ENCODE assay signal across 8 mouse cellular contexts in genomic region chr13:73603522-73604155, GRCm38 (mm10). TPM values are rescaled to one million over a fixed set of nuclear protein-coding genes. Genes with fewer than 3 reads are reported as not detected.
DNase-seq lines count a peak whose midpoint lies in the region; ATAC-seq and TF ChIP-seq lines count a peak whose summit lies in the region.

Gene Clptm1l, plus strand, starts transcription at chr13:73604006.

- TF ChIP-seq EP300 in heart, postnatal 0 days (IDR thresholded peaks at IDR 0.05; ENCODE audit: low read depth), result no peak

- H3K4me1 ChIP-seq in E14TG2a.4 (replicated peaks; ENCODE audit: low read depth, low read length), result peaks cover 23% of the 10 kb centered on the region
- H3K4me1 ChIP-seq in forebrain, embryonic 12.5 days, result peaks cover 21% of the 10 kb centered on the region
- H3K4me1 ChIP-seq in heart, postnatal 0 days (ENCODE audit: control insufficient read depth, insufficient read depth), result peaks cover 17% of the 10 kb centered on the region
- H3K4me1 ChIP-seq in liver, embryonic 16.5 days (ENCODE audit: control insufficient read depth, low read depth, low read length), result peaks cover 13% of the 10 kb centered on the region
- H3K4me1 ChIP-seq in neural tube, embryonic 13.5 days (replicated peaks), result peaks cover 27% of the 10 kb centered on the region
- peaks cover 6% of the 10 kb centered on the region for H3K4me1 ChIP-seq in testis, adult 2 months (ENCODE audit: control insufficient read depth, insufficient read depth, low read length)

- under 1% methylated on average over 53 of the region's 53 CpGs for WGBS in forebrain, embryonic 12.5 days
- WGBS in heart, postnatal 0 days, result under 1% methylated on average over 53 of the region's 53 CpGs
- under 1% methylated on average over 50 of the region's 53 CpGs for WGBS in liver, embryonic 16.5 days (ENCODE audit: insufficient replicate concordance)
- under 1% methylated on average over 51 of the region's 53 CpGs for WGBS in neural tube, embryonic 13.5 days

- no peaks in the 10 kb centered on the region for H3K27me3 ChIP-seq in E14TG2a.4 (ENCODE audit: insufficient read depth, low read length)
- no peaks in the 10 kb centered on the region for H3K27me3 ChIP-seq in forebrain, embryonic 12.5 days
- 0 out of 2 replicates have a peak, but pooled peaks cover 2% of the 10 kb centered on the region for H3K27me3 ChIP-seq in heart, postnatal 0 days (ENCODE audit: control insufficient read depth, insufficient read depth, low read length)
- H3K27me3 ChIP-seq in liver, embryonic 16.5 days (ENCODE audit: control insufficient read depth, insufficient read depth, low read depth, low read length), result no peaks in the 10 kb centered on the region
- no peaks in the 10 kb centered on the region for H3K27me3 ChIP-seq in neural tube, embryonic 13.5 days
- no peaks in the 10 kb centered on the region for H3K27me3 ChIP-seq in testis, adult 2 months (ENCODE audit: control insufficient read depth, insufficient read depth, low read length)

- DNase-seq in c-Kit-positive CD71-positive TER-119-positive erythroid progenitor cells, embryonic 14.5 days (ENCODE audit: low spot score), result peak; percentile 89
- peak; percentile 95 for DNase-seq in heart, postnatal 0 days (ENCODE audit: low spot score)
- peak; percentile 98 to 99 for DNase-seq in kidney, postnatal 4 days

- ATAC-seq in forebrain, embryonic 12.5 days (ENCODE audit: low FRiP score), result peak; percentile 98
- ATAC-seq in heart, postnatal 0 days (ENCODE audit: insufficient read depth, low read depth), result peak; percentile 99
- peak; percentile 99 for ATAC-seq in liver, embryonic 16.5 days (ENCODE audit: low read depth)
- ATAC-seq in neural tube, embryonic 13.5 days (ENCODE audit: low read depth), result peak; percentile 98

- TF ChIP-seq CTCF in E14TG2a.4 (conservative IDR thresholded peaks at IDR 0.05; ENCODE audit: low read length), result no peak
- no peak for TF ChIP-seq CTCF in heart, postnatal 0 days (IDR thresholded peaks at IDR 0.05; ENCODE audit: low read depth)
- no peak for TF ChIP-seq CTCF in testis, adult 2 months (IDR thresholded peaks at IDR 0.05; ENCODE audit: control insufficient read depth, insufficient read depth, insufficient replicate concordance, low read depth, low read length)

- no peaks in the 10 kb centered on the region for H3K9me3 ChIP-seq in E14TG2a.4 (ENCODE audit: low read length)
- no peaks in the 10 kb centered on the region for H3K9me3 ChIP-seq in forebrain, embryonic 12.5 days
- H3K9me3 ChIP-seq in heart, postnatal 0 days (replicated peaks; ENCODE audit: control insufficient read depth, low read length), result no peaks in the 10 kb centered on the region
- H3K9me3 ChIP-seq in liver, embryonic 16.5 days (replicated peaks; ENCODE audit: control insufficient read depth, low read length), result no peaks in the 10 kb centered on the region
- no peaks in the 10 kb centered on the region for H3K9me3 ChIP-seq in neural tube, embryonic 13.5 days

- TF ChIP-seq POLR2A in testis, adult 2 months (IDR thresholded peaks at IDR 0.05; ENCODE audit: control insufficient read depth, low read depth, low read length), result peak; percentile 78

- H3K27ac ChIP-seq in forebrain, embryonic 12.5 days, result peak within 1 kb of the TSS; percentile 66
- H3K27ac ChIP-seq in heart, postnatal 0 days (ENCODE audit: low read depth), result peak within 1 kb of the TSS; percentile 86
- H3K27ac ChIP-seq in liver, embryonic 16.5 days (ENCODE audit: low read length), result peak within 1 kb of the TSS; percentile 78
- peak within 1 kb of the TSS; percentile 82 for H3K27ac ChIP-seq in neural tube, embryonic 13.5 days (replicated peaks)
- H3K27ac ChIP-seq in testis, adult 2 months (ENCODE audit: control insufficient read depth, insufficient read depth, low read depth, low read length), result peak within 1 kb of the TSS; percentile 46

- peaks cover 37% of the 10 kb centered on the region for H3K36me3 ChIP-seq in E14TG2a.4 (ENCODE audit: insufficient read depth, low read length)
- H3K36me3 ChIP-seq in forebrain, embryonic 12.5 days (replicated peaks), result peaks cover 27% of the 10 kb centered on the region
- H3K36me3 ChIP-seq in heart, postnatal 0 days (replicated peaks; ENCODE audit: control insufficient read depth, insufficient read depth, low read length), result peaks cover 25% of the 10 kb centered on the region
- peaks cover 8% of the 10 kb centered on the region for H3K36me3 ChIP-seq in liver, embryonic 16.5 days (ENCODE audit: control insufficient read depth, insufficient read depth)
- peaks cover 31% of the 10 kb centered on the region for H3K36me3 ChIP-seq in neural tube, embryonic 13.5 days
- H3K36me3 ChIP-seq in testis, adult 2 months (ENCODE audit: control insufficient read depth, insufficient read depth, low read length), result no peaks in the 10 kb centered on the region; the same call in 1 of the 2 replicates

- H3K4me2 ChIP-seq in forebrain, embryonic 12.5 days, result peak within 1 kb of the TSS; percentile 94
- peak within 1 kb of the TSS; percentile 98 for H3K4me2 ChIP-seq in heart, postnatal 0 days (ENCODE audit: low read depth, low read length)
- peak within 1 kb of the TSS; percentile 93 for H3K4me2 ChIP-seq in liver, embryonic 16.5 days (ENCODE audit: low read depth, low read length)
- H3K4me2 ChIP-seq in neural tube, embryonic 13.5 days, result peak within 1 kb of the TSS; percentile 98

- peak within 1 kb of the TSS; percentile 94 for H3K4me3 ChIP-seq in E14TG2a.4 (replicated peaks; ENCODE audit: low read length)
- peak within 1 kb of the TSS; percentile 93 for H3K4me3 ChIP-seq in forebrain, embryonic 12.5 days (replicated peaks)
- peak within 1 kb of the TSS; percentile 82 for H3K4me3 ChIP-seq in heart, postnatal 0 days (ENCODE audit: low read depth, low read length)
- H3K4me3 ChIP-seq in liver, embryonic 16.5 days (ENCODE audit: low read depth, low read length), result peak within 1 kb of the TSS; percentile 88
- H3K4me3 ChIP-seq in neural tube, embryonic 13.5 days, result peak within 1 kb of the TSS; percentile 92
- peak within 1 kb of the TSS; percentile 92 for H3K4me3 ChIP-seq in testis, adult 2 months (ENCODE audit: control insufficient read depth, low read depth, low read length)

- H3K9ac ChIP-seq in forebrain, embryonic 12.5 days, result peak within 1 kb of the TSS; percentile 85
- peak within 1 kb of the TSS; percentile 83 for H3K9ac ChIP-seq in heart, postnatal 0 days (replicated peaks; ENCODE audit: low read depth, low read length)
- H3K9ac ChIP-seq in liver, embryonic 16.5 days (ENCODE audit: low read depth, low read length), result peak within 1 kb of the TSS; percentile 80
- peak within 1 kb of the TSS; percentile 94 for H3K9ac ChIP-seq in neural tube, embryonic 13.5 days

RNA-seq across cellular contexts. Expression of gene Clptm1l, which starts in this region (rescaled TPM):
- polyA plus RNA-seq in forebrain, embryonic 12.5 days (2016; fragmentation: Nextera tagmentation; extraction: Ambion mirVana), result 103 and 108 TPM in 2 replicates
- total RNA-seq in heart, postnatal 0 days (2014; rRNA removed; ENCODE audit: low replicate concordance), result 98.9 and 119 TPM in 2 replicates
- polyA plus RNA-seq in heart, postnatal 0 days (2015; fragmentation: Nextera tagmentation; extraction: Ambion mirVana), result 63.6 and 65.2 TPM in 2 replicates
- polyA plus RNA-seq in liver, embryonic 16.5 days (2015; fragmentation: Nextera tagmentation; extraction: Ambion mirVana), result 63.1 and 64.3 TPM in 2 replicates
- 126 and 138 TPM in 2 replicates for polyA plus RNA-seq in neural tube, embryonic 13.5 days (2015; fragmentation: Nextera tagmentation; extraction: Ambion mirVana)
- polyA plus RNA-seq in testis, adult 2 months (2012; rRNA removed), result 132 and 138 TPM in 2 replicates

Comparison
In these comparisons a context has a peak if more than half of its experiments do, and no peak if none do; other contexts are left out.
1. Peak in every context shown above with its lines: DNase-seq, ATAC-seq, H3K4me3 ChIP-seq and H3K27ac ChIP-seq.